Mouse (Mus musculus): ENCODE measurements around the gene Sclt1.
"Not testable (repeated sequence)": the region's sequence is repeated elsewhere in the genome, so short reads cannot be mapped to it uniquely, and the experiment has no call there.

Gene Sclt1

DNA sequence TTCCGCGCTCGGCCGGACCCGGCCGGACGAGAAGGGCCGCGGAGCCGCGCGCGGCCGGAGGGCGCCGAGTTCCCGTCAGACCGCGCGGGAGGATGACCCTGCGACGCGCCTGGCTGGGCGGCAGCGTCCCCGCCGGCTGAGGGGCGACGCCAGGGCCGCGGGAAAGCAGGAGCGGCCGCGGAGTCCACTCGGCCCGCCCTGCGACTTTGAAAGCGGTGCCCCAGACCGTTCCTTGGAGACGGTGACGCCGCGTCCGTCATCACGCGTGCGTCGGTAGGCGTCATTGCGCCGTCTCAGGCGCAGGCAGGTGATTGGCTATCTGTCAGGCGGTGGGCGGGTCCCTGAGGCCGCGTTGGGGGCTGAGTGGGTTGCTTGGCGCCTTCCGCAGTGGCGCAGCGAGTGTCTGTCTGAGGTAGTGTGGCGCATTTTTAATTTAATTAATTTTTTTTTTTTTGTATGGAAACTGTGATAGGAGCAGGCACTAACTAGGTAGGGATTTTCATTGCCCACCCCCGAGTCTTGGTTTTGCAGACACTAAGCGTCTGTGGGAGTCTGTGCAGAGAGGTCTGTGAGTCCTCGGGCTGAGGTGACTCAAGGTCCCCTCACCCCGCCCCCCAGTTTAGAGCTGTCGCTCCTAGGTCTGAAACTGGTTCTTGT, at the start of gene Sclt1, which contains the start of gene D3Ertd751e:
Gene Sclt1, minus strand, starts transcription at position 237 of the 657 bp plus-strand sequence.
Gene D3Ertd751e, plus strand, starts transcription at position 334 of the 657 bp plus-strand sequence.
- peak; percentile 86 for DNase-seq (ENCODE audit: low spot score)

DNA sequence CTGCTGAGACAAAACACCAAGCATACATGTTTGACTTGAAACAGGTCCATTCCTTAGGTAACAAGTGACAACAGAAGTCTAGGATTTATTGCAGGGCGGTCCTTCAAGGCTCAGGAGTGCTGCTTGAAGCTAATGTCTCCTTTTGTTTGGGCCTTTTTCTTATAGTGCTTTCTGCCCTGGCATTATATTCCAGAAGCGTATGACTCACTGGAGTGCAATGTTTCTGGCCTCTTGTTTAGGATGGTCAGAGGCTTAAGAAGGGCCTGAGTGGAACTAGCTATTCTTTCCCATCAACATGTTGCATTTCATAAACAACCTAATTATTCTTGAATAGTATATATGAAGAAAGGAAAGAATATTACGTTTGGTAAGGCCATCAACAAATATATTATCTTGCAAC, 19.8 kb upstream of the Sclt1 start:
- DNase-seq (ENCODE audit: low spot score), result no peak

DNA sequence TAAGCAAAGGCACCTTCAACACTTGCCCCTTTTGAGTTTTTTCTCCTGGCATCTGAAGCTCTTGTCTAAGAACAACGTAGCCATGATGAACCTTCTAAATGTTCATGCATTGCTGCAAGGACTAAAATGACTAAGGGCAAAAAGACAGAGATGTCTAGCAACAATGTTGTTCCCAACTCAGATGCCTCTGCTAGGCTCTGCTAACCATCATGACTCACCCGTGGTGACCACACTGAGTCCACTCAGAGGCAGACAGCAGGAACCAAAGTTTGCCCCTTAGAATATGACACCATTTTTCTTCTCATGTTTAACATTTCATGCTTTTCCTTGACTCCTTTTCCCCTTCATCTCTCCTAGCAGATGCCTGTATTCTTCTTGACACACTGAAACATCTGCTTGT, 12.2 kb upstream of the Sclt1 start:
- no peak for DNase-seq (ENCODE audit: low spot score)

DNA sequence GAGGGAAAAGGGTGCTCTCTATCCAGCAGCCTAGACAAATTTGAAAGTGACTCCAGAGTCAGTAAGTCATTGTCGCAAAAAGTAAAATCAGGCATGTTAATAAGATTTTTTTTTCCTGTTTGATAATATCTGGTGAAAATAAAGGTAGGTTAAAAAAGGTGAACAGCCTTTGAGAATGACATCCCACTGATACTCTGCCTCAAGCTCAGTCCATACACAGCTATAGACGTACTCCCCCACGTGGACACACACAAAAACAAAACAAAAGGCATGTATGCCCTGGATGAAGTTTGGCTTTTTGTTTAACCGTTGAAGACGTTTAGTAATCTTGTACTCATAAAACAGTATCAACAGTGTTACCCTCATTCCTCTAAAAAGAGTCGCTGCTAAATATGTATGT, 1.1 kb upstream of the Sclt1 start:
- no peak for DNase-seq (ENCODE audit: low spot score)

DNA sequence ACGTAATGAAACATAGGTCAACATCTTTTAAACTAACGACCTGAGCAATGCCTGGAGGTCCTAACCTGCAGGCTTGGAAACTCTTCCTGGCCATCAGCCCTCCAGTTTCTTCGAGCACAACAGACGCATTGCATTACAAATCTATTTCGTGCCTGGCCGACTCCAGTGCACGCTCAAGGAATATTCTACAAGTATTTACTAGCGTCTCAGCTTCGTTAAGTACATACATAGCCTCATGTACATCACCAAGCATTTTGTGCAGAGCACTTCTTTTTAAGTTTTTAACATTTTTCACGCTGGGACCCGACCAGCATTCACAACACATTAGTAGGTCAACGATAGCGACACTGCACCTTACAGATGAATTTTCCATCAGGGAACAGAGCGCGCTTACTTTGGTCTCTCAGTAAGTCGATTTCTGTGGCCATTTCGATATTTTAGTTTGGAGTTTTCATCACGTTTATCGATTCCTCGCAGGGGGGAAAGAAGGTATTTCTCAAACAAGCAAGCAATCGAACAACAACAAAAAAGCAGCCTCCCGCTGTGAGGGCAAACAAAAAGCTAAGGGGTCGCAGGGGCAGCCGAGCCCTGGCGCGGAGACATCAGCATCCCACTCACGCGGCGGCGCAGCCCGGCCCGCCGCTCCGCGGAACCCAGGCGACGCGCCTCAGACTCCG, 575 bp downstream of the Sclt1 start:
- DNase-seq (ENCODE audit: low spot score), result no peak

DNA sequence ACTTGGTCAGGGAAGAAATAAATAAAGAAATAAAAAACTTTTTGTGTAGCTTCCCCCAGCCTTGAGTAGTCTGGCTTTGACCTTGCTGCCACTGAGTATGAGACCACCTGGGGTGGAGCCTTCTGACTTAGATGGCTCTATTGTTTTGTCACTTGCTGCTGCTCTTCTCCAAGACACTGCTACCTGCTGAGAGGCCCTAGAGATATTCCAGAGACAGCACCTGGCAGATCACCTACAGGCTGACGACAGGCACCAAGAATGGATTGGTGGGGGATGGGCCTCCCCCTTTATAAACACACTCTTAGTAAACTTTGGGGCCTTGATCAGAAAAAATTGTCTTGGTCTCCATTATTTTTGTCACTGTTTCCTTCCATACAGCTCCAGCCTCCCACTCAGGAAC, 46.6 kb downstream of the Sclt1 start:
- DNase-seq (ENCODE audit: low spot score), result no peak

DNA sequence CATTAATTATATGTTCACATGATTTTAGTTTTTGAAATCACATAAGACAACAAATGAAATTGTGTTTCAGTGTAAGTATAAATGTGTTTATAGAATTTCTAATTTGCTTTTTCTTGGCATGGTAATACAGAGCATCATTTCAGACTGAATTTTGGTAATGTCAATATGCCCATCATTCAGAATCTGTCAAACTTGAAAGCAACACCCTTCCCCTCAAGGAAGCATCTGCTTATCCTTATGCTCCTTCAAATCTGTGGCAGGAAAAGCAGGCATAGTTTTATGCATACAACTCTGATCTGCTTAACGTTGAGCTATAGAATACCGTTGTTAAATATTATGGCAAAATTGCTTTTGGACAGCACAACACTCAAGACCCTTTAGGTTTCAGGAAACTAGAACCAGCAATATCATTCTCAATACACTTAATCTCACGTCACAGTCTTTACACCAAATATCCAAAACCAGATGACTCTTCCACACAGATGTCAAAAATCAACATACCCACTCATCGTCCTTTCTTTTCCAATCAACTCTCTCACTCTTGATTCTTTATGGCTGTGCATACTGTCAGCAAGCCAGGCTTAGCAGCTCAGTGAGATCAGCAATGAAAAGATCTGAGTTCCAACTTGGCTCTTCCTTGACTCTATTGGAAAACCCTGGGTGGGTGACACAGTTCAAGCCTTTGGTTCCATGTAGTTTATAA, 49.7 kb downstream of the Sclt1 start:
- no peak for DNase-seq (ENCODE audit: low spot score)

DNA sequence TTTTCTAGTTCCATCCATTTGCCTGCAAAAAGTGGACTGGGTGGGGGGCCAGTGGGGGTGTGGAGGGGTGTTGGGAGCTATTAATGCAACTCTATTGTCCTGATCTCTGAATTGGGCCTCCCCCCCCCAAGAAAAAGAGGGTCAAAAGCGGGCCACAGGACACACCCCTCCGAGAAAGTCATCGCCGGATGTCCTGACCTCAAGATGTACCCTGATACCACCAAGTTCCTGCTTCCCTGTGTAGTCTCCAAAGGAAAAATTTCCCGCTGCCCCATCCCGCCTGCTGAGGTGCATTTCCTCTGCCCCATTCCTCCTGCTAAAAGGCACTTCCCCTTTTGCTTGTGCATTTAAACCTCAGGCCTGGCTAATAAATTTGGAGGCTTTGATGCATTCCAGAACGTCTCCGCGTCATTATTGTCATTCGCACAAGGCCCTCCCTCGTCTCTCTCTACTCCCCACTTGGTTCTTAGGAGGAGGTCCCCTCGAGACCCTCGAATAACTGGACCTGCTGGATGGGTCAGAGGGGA, 52.1 kb downstream of the Sclt1 start:
- DNase-seq (ENCODE audit: low spot score), result not testable (repeated sequence)

DNA sequence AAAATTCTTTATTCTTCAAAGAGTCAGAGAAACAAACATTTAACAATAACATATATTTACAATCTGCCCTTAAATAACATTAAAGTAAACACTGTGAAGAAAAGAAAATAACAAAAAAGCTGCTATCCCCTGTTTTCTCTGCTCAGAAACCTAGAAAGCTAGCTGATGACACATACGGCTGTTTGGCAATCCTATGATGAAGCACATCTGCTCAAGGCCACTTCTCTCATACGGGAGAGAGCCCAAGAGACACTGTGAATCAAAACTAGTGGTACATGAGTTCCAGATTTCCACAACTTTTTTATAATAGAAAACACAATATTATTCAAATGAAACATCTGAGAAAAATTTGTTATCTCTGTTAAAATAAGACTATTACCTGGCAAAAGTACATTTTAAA, 55.9 kb downstream of the Sclt1 start:
- DNase-seq (ENCODE audit: low spot score), result no peak

DNA sequence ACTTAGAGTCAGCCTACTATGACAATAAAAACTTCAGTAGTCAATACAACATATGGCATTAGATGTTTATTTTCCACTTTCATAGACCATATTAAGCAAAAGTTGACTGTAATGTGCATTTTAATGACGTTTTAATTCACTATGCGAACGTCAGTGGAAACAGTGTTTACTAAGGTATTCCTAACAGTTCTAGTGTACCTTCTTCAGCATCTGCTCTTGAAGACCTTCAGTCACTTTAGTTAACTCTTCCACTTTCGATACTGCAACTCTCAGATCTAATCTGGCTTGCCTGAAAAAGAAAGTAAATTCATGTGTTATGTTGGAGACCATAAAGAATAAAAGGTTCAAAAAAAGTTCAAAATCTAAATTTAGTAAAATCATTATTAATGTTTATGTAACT, 60.2 kb downstream of the Sclt1 start:
- no peak for DNase-seq (ENCODE audit: low spot score)

DNA sequence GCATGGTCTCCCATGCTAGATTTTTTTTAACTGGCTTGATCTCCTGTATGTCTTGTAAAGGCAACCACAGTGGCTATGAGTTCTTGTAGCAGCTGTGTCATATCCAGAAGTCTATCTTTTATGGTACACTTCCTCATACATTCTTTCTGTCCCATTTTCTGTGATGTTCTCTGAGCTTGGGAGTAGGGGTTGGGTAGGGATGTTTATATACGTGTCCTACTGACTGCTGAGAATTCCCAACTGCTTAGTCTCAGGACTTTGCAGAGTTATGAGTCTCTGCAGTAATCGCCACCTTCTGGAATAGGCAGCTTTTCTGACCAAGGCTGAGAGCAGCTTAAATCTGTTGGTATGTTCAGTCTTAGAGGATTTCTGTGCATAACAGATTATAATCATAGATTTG, 65.7 kb downstream of the Sclt1 start:
- DNase-seq (ENCODE audit: low spot score), result no peak

DNA sequence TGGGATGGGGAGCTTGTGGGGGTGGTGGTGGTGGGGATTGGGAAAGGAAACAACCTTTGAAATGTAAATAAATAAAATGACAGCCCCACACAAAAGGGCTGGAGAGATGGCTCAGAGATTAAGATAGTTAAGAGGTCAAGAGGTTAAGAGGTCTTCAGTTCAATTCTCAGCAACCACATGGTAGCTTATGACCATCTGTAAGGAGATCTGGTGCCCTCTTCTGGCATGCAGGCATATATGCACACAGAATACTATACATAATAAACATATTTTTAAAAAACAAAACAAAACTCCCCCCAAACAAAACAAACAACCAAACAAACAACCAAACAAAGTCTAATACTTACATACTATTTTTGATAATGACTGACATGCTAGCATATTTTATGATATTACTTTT, 67.5 kb downstream of the Sclt1 start:
- DNase-seq (ENCODE audit: low spot score), result no peak

DNA sequence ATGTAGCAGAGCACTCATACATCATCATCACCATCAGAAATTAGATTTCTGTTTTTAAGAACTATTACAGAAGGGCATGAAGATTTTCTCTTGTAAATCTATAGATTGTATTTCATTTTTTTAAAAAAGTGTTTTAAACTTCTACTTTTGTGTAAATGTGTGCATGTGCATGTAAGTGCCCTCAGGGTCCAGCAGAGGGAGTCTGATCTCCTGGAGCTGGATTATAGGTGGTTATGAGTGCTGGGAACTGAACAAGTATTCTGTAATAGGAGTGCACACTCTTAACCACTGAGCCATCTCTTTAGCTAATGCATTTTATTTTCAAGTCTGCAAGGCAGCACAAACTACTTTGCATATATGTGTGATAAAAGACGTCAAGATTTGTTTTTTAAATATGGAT, 86.7 kb downstream of the Sclt1 start:
- DNase-seq (ENCODE audit: low spot score), result no peak

DNA sequence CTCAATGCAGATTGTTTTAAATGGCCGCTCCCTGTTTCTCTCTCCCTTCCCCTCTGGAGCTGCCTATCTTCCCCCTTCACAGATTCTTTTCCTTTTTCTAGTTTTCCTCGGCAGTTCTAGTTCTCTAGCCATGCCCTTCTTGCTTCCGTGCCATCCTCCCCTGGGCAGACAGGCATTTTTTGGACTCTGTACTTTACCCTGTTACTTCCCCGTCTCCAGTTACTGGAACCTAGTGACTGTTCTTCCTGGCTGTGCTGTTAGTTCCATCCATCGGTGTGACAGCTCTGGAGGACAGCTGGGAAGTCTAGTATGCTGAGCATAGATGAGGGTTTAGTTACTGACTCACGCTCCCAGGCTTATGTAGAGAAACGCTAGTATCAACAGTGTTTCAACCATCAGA, 121.3 kb downstream of the Sclt1 start:
- DNase-seq (ENCODE audit: low spot score), result no peak

DNA sequence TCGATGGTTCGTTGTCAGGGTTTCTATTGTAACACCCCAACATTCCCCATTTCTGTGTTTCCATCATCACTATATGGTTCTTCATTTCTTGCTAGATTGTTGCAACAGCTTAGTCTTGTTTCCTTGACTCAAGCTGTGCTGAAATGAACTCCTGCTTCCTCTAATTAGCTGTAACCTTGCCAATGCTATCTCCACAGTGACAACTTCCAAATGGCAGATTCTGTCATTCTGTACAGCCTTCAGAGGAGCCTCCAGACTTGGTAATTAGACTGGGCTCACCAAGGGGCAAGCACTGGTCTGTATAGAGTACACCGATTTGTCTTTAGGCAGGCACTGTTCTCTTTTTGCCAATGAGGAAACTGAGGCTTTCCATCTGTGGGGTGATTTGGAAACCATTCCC, 123.8 kb downstream of the Sclt1 start:
- DNase-seq (ENCODE audit: low spot score), result no peak

DNA sequence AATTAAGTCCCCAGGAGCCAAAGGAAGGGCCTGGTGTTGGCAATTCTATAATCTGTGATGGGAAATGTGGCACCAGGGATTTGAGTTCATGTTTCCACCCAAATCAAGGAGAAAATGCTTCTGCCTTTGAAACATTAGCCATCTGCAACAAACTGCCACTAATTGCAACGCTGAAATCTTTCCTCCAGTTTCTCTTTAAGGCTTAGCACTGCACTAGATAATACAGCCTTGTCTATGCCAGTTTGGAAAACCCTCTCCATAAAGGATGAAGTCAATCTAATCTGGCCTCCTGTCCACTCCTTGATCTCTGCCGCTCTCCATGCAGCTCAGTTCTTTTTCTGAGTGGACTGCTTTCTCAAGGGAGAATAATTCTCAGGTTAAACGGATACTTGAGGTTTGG, 124.3 kb downstream of the Sclt1 start:
- no peak for DNase-seq (ENCODE audit: low spot score)

DNA sequence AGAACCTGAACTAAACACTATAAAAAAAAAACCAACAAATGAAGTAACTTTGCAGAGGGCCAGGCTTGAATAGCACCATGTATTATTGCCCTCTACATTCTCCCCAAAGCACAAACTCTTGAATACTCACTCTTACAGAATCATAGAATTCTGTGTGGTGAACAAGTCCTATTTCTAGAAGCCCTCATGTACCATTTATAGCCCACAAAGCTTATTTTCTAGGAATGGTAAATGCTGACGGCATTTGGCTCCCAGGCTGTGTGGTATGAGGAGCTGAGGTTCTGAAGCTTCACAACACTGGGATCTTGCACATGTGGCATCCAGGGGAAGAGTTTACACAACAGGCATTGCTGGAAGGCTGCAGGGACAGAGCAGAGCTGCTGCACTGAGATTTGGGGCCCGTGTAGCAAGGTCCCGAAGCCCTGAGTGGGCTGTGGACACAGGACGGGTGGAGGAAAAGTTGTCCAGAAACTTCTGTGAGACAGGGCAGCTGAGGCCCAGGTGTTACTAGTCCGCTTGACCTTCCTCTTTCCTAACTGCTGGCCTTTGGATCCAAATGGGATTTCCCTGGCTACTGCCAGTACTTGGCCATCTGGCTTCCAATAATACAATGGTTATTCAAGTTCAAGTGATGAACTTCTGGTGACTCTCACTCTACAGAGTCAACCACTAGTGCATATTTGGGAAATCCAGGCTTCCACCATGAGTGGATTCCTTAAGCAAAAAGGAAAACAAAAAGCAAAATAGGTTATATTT, 127.9 kb downstream of the Sclt1 start:
- DNase-seq (ENCODE audit: low spot score), result no peak

DNA sequence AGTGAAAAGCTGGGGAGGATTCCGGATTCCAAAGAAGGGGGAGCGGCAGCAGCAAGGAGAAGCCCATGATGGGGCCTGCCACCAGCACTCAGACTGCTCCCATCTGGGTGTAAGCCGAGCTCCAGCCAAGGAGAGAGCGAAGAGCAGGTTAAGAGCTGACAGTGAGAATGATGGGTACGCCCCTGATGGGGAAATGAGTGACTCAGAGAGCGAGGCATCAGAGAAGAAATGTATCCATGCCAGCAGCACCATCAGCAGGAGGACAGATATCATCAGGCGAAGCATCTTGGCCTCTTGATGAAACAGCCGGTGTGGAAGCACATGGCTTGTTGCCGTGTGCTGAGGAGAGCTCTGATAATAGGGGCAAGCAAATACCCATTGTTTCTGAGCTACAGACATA, 128.6 kb downstream of the Sclt1 start:
- no peak for DNase-seq (ENCODE audit: low spot score)

DNA sequence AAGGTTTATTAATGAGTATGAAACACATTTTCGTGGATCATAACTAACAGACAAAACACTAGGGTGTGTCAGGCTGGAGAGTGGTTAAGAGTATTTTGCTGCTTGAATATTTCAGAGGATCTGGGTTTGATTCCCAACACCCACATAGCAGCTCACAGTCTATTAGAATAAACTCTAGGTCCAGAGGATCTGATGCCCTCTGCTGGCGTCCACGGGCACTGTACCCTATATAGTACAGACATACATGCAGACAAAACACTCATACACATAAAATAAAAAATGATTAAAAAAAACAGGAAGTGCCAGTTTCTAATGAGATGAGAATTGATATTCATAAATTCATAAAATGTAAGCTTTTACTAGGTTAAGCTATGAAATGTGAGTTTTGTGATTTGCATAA, 130.1 kb downstream of the Sclt1 start:
- no peak for DNase-seq (ENCODE audit: low spot score)

DNA sequence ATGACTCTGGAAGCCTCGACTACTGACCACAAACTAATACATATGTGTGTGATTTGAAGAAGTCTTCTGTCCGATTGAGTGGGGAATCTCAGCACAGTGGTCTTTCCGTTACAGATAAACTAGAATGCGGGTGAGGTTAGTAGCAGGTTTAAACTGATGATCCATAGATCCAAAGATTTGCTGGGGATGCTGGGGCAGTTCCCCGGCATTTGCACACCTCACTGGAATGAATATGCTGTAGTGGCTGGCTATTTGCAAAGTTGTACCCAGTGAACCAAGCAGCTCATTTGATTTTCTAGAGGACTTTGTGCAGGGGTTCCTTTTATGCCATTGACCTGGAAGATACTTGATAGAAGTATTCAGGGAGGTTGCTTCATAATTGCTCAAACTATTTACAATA, 133.2 kb downstream of the Sclt1 start:
- DNase-seq (ENCODE audit: low spot score), result no peak

DNA sequence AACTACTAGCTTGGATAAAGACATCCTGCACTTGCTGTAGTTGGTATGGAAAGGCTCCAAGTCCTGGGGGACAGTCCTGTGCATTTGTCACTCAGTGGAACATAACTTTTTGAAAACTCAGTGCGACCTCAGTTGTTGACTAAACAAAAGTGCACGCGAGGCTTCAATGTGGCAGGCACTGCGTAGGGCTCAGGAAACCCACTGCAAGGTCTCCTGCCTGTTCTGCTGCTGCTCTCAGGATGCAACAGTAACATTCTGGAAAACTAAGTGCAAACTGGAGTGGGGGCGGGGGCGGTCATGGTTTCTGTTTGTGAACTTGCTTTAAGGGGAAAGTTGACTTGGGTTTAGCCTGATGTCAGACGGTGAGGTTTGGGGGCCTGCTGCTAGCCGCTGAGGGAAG, 134.8 kb downstream of the Sclt1 start:
- DNase-seq (ENCODE audit: low spot score), result no peak

DNA sequence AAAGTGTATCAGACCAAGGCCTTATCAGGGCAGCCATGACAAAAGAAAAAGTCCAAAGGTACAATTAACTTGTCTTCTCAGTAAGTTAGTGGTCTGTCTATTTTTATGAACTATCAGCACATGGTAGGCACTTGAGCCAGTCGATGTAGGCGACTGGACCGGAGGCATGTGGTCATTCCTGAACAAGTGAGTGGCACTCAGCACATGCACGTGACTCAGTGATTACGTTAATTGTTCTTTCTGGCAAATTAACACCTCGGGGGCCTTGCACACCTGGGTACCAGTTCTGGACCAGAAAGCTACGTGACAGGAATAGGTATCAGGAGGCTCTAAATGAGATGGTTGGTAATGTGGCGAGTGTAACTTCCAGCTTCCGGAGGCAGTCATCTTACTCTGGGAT, 135.3 kb downstream of the Sclt1 start:
- DNase-seq (ENCODE audit: low spot score), result no peak

DNA sequence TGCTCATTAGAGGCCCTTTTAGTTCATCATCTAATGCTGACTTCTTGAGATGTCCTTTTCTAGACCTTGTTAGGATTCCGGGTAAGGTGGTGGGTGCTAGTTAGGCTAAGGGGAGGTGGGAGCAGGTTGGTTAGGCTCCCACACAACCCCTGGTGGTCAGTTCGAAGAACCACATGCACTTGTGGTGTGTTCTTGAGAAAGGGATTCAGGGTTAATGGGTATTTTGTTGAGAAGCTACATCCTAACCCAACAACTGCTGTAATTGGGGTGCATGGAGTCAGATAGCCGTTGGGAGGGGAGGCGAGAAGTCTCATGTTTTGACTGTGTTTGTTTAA, 136.0 kb downstream of the Sclt1 start:
- no peak for DNase-seq (ENCODE audit: low spot score)

All from urinary bladder, postnatal 10 days (tissue).